Mouse (Mus musculus): ENCODE measurements at regions not wholly inside any gene's neighbourhood (a gene's known extent, or its start where the extent isn't known, plus 50 kb on each side); places are given as distances from the start of the nearest gene placed in this dataset.

DNA sequence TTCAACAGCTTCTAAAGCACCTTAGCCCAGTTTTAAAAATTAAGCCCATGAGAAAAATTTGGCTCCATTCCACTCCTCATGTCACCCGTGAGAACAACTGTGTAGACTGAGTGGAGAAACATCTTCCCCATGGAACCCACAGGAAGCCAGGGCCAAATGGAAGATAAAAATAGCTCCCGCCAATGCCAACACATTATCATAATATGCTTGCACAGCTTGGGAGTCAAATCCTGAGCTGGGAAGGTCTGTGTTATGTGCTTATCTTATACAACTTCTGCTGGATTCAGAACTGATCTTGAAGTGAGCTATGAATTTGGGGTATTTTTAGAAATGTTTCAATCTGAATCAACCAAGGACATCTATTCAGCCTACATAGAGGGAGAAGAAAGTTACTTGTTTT, 279.0 kb upstream of the Gm11042 start:
- TF ChIP-seq CTCF (IDR thresholded peaks at IDR 0.05; ENCODE audit: low read depth), result no peak
- TF ChIP-seq EP300 (IDR thresholded peaks at IDR 0.05; ENCODE audit: low read depth), result no peak
